Mouse (Mus musculus) kidney, embryonic 16.5 days (tissue): ENCODE results near the gene Cfi. TPM values are rescaled to one million over a fixed set of nuclear protein-coding genes. Genes with fewer than 3 reads are reported as not detected.

Experiments used
- ATAC-seq: fragments of 200-750 bp; cut with Nextera tagmentation; 2 replicates; pipeline ENCODE4 v1.8.0; 2017; ENCODE audit warnings: moderate TSS enrichment; ENCODE audit not compliant: low FRiP score, low TSS enrichment
- H3K27ac ChIP-seq: fragments of 300-500 bp; sonication (generic); 2 replicates; pipeline ENCODE4 v1.5.1; 2014; ENCODE audit warnings: low read length
- H3K27me3 ChIP-seq: fragments of 300-500 bp; sonication (generic); 2 replicates; pipeline ENCODE4 v1.6.1; 2014; ENCODE audit warnings: low read length, control low read depth, mixed read lengths; ENCODE audit not compliant: insufficient read depth
- H3K36me3 ChIP-seq: fragments of 300-500 bp; sonication (generic); 2 replicates; pipeline ENCODE4 v1.6.1; 2014; ENCODE audit warnings: low read length, control low read depth, mixed read lengths; ENCODE audit not compliant: insufficient read depth
- H3K4me1 ChIP-seq: fragments of 300-500 bp; sonication (generic); 2 replicates; pipeline ENCODE4 v1.6.1; 2014; ENCODE audit warnings: low read length, control low read depth, mixed read lengths; ENCODE audit not compliant: insufficient read depth
- H3K4me2 ChIP-seq: fragments of 300-500 bp; sonication (generic); replicated peaks from 2 replicates; pipeline ENCODE4 v1.6.1; 2014; ENCODE audit warnings: low read depth, low read length
- H3K4me3 ChIP-seq: fragments of 300-500 bp; sonication (generic); 2 replicates; pipeline ENCODE4 v1.5.1; 2014; ENCODE audit warnings: mild to moderate bottlenecking, low read length
- H3K9ac ChIP-seq: fragments of 300-500 bp; sonication (generic); replicated peaks from 2 replicates; pipeline ENCODE4 v1.6.1; 2014; ENCODE audit warnings: low read length
- H3K9me3 ChIP-seq: fragments of 300-500 bp; sonication (generic); 2 replicates; pipeline ENCODE4 v1.6.1; 2016; ENCODE audit warnings: low read length, control low read depth
- WGBS: fragments of 180-500 bp; shearing (Covaris S2); extraction: QIAGEN DNeasy Blood & Tissue Kit; methylation state at CpG from one replicate; pipeline ENCODE4 v1.1.7; 2014; 5-methylcytosine and 5-hydroxymethylcytosine counted together
- polyA plus RNA-seq: library from polyadenylated mRNA; unstranded; fragments of >200 nt; fragmentation: Nextera tagmentation; extraction: Ambion mirVana; gene quantifications from 2 replicates; pipeline ENCODE4 v1.2.1, GENCODE M21; 2015

Cfi gene
- 18.0 and 24.6 TPM in 2 replicates for polyA plus RNA-seq

- WGBS: 41% methylated on average over 6 of the region's 6 CpGs
- no peaks in the 10 kb centered on the region for H3K27me3 ChIP-seq
- no peaks in the 10 kb centered on the region for H3K9me3 ChIP-seq
- peak within 1 kb of the TSS; percentile 91 for H3K27ac ChIP-seq
- H3K36me3 ChIP-seq: no peaks in the 10 kb centered on the region
- H3K9ac ChIP-seq: peak within 1 kb of the TSS; percentile 48; the same call in 1 of the 2 replicates
- peak within 1 kb of the TSS; percentile 29 for H3K4me3 ChIP-seq
- H3K4me2 ChIP-seq: peak within 1 kb of the TSS; percentile 52
- peaks cover 8% of the 10 kb centered on the region; the same call in 1 of the 2 replicates for H3K4me1 ChIP-seq
- no peak; the same call in 1 of the 2 replicates for ATAC-seq
These were observed at the start of gene Cfi for GRCm38 (mm10) chr3:129835388-129835934. Cfi (plus strand) TSS chr3:129835884.

DNA sequence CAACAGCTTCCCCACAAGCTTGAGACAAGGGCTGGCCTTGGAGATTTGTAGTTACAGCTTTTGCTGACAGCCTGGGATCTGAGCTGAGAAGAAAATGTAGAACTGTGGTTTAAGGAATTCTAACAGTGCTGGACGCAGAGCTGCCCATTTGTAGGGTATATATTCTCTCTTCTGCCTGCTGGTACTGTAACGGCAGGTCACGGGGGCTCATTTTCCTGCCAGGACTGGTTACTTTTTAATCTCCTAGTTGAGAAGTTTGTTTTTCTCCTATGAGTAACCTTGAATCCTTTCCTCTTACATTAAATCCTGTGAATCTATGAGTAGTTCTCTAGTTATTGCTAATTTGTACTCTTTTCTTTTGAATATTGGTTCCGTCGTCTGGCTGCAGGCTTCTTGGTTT, 41.9 kb upstream of the Cfi start:
- 77% methylated on average over 5 of the region's 5 CpGs for WGBS
- no peak overlapping the region for H3K27ac ChIP-seq
- H3K9me3 ChIP-seq: no peaks in the 10 kb centered on the region

GRCm38 (mm10) chr3:129797341-129797740, 38.3 kb upstream of the Cfi start:
- 70% methylated on average over 5 of the region's 5 CpGs for WGBS
- H3K27me3 ChIP-seq: no peaks in the 10 kb centered on the region
- no peaks in the 10 kb centered on the region for H3K9me3 ChIP-seq
- H3K4me3 ChIP-seq: no peak overlapping the region
- no peaks in the 10 kb centered on the region for H3K36me3 ChIP-seq
- no peak for ATAC-seq
- H3K4me1 ChIP-seq: no peaks in the 10 kb centered on the region
- H3K27ac ChIP-seq: no peak overlapping the region
- H3K9ac ChIP-seq: no peak overlapping the region
- H3K4me2 ChIP-seq: no peak overlapping the region

More for the DNA sequence above, 41.9 kb upstream of the Cfi start:
- Histone ChIP-seq H3K27me3 (no peaks in the 10 kb centered on the region), H3K4me1 (no peaks in the 10 kb centered on the region), H3K36me3 (no peaks in the 10 kb centered on the region), H3K4me3 (no peak overlapping the region), H3K4me2 (no peak overlapping the region), H3K9ac (no peak overlapping the region)
- no peak for ATAC-seq

GRCm38 (mm10) chr3:129798551-129798950, 37.1 kb upstream of the Cfi start:
- H3K4me1 ChIP-seq: no peaks in the 10 kb centered on the region
- H3K36me3 ChIP-seq: no peaks in the 10 kb centered on the region
- no peak overlapping the region for H3K27ac ChIP-seq
- no peak for ATAC-seq
- H3K9ac ChIP-seq: no peak overlapping the region
- no peaks in the 10 kb centered on the region for H3K27me3 ChIP-seq
- H3K4me3 ChIP-seq: no peak overlapping the region
- 86% methylated on average over 11 of the region's 11 CpGs for WGBS
- H3K4me2 ChIP-seq: no peak overlapping the region
- no peaks in the 10 kb centered on the region for H3K9me3 ChIP-seq

GRCm38 (mm10) chr3:129799011-129799410, 36.7 kb upstream of the Cfi start:
- H3K9me3 ChIP-seq: no peaks in the 10 kb centered on the region
- no peak overlapping the region for H3K27ac ChIP-seq
- WGBS: 71% methylated on average over 2 of the region's 2 CpGs
- H3K4me3 ChIP-seq: no peak overlapping the region
- no peaks in the 10 kb centered on the region for H3K27me3 ChIP-seq
- no peak for ATAC-seq
- H3K4me1 ChIP-seq: no peaks in the 10 kb centered on the region
- no peak overlapping the region for H3K9ac ChIP-seq
- no peaks in the 10 kb centered on the region for H3K36me3 ChIP-seq
- no peak overlapping the region for H3K4me2 ChIP-seq

DNA sequence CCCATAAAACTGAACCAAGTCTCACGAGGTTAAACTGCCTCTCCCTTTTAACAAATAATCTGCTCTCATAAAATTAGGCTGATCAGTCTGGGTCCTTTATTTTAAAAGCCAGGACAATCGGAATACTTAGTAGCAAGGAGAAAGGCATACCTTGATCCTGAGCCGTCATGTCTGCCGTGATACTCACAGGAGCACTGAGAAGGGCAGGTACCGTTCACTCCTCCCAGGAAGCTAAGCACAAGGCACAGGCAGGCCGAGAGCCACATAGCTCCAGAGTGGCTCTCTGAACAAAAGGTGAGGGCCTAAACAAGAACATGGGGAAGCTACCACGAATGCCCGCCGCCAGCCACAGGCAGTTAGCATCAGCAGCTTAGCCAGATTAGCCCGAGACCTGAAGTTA, 31.9 kb upstream of the Cfi start, which contains the start of gene Lrit3:
TSS of gene Lrit3 (minus strand) at position 266 of the 400 bp plus-strand sequence.
- H3K4me3 ChIP-seq: no peak within 1 kb of the TSS
- no peak within 1 kb of the TSS for H3K27ac ChIP-seq
- no peak for ATAC-seq
- H3K9me3 ChIP-seq: no peaks in the 10 kb centered on the region
- no peaks in the 10 kb centered on the region for H3K4me1 ChIP-seq
- whole genome bisulfite sequencing: 78% methylated on average over 10 of the region's 10 CpGs
- H3K36me3 ChIP-seq: no peaks in the 10 kb centered on the region
- H3K9ac ChIP-seq: no peak within 1 kb of the TSS
- no peaks in the 10 kb centered on the region for H3K27me3 ChIP-seq
- no peak within 1 kb of the TSS for H3K4me2 ChIP-seq

GRCm38 (mm10) chr3:129820847-129821246, 14.8 kb upstream of the Cfi start:
- ATAC-seq: no peak
- 68% methylated on average over 9 of the region's 9 CpGs for WGBS
- Histone ChIP-seq H3K27ac (no peak overlapping the region), H3K9me3 (no peaks in the 10 kb centered on the region), H3K4me2 (no peak overlapping the region), H3K4me1 (no peaks in the 10 kb centered on the region), H3K9ac (no peak overlapping the region), H3K27me3 (no peaks in the 10 kb centered on the region), H3K36me3 (peaks cover 10% of the 10 kb centered on the region), H3K4me3 (no peak overlapping the region)

DNA sequence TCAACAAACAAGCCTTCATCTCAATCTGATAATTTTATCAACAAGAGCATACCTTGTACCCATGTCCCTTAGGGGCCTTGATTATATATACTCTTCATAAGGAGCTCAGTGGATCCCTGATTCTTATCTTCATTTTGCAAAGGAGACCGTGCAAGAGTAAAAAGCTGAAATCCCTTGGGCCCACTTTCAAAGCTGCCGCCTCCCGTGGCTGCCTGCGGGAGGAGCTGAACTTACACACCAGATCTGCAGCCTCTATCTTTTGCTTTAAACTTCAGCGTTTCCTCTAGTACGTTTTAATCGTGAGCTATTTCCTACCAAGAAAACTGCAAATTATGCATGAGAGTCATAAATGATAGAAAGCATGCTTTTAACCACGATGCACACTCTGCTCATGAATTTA, 13.9 kb upstream of the Cfi start:
- Histone ChIP-seq H3K4me3 (no peak overlapping the region), H3K4me1 (no peaks in the 10 kb centered on the region), H3K9ac (no peak overlapping the region), H3K27me3 (no peaks in the 10 kb centered on the region), H3K27ac (no peak overlapping the region), H3K4me2 (no peak overlapping the region), H3K9me3 (no peaks in the 10 kb centered on the region), H3K36me3 (peaks cover 18% of the 10 kb centered on the region)
- WGBS: 74% methylated on average over 8 of the region's 8 CpGs
- ATAC-seq: no peak

GRCm38 (mm10) chr3:129822206-129822775, 13.4 kb upstream of the Cfi start, which contains the start of gene Rrh:
Rrh (minus strand) TSS chr3:129822587.
- Histone ChIP-seq H3K4me3 (no peak within 1 kb of the TSS), H3K36me3 (peaks cover 20% of the 10 kb centered on the region), H3K27me3 (no peaks in the 10 kb centered on the region), H3K27ac (no peak within 1 kb of the TSS), H3K9ac (no peak within 1 kb of the TSS), H3K4me1 (no peaks in the 10 kb centered on the region), H3K4me2 (no peak within 1 kb of the TSS), H3K9me3 (no peaks in the 10 kb centered on the region)
- no peak for ATAC-seq
- 95% methylated on average over 11 of the region's 11 CpGs for WGBS

DNA sequence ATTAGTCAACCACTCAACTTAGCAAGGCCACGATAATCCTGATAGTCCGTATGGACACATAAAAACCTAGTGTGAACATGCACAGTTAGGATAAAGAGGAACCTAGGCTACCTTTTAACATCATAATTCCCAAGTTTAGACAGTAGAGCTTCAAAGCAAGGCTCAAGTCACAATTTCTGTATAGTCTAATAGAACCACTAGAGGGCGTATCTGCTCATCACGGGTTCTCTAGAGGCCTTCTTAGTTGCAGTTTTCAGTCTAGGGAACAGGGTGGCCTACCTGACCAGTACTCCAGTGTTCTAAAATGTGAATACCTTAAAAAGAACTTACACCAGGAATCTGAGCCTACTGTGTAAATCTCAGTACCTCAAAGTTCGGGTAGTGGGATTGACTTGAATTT, 12.4 kb upstream of the Cfi start:
- H3K9ac ChIP-seq: no peak overlapping the region
- no peak overlapping the region for H3K4me3 ChIP-seq
- peaks cover 20% of the 10 kb centered on the region for H3K36me3 ChIP-seq
- WGBS: 60% methylated on average over 5 of the region's 5 CpGs
- no peak for ATAC-seq
- no peak overlapping the region for H3K4me2 ChIP-seq
- no peaks in the 10 kb centered on the region for H3K4me1 ChIP-seq
- H3K9me3 ChIP-seq: no peaks in the 10 kb centered on the region
- no peaks in the 10 kb centered on the region for H3K27me3 ChIP-seq
- no peak overlapping the region for H3K27ac ChIP-seq
